Mouse (Mus musculus) gastrocnemius, adult 8-10 months (tissue): Measurements from ENCODE around the gene Srsx. TPM values are rescaled to one million over a fixed set of nuclear protein-coding genes. Genes with fewer than 3 reads are reported as not detected.
"Not testable (repeated sequence)": the region's sequence is repeated elsewhere in the genome, so short reads cannot be mapped to it uniquely, and the experiment has no call there.

Experiments
- DNase-seq, 2 experiments: peaks; one replicate each; pipeline ENCODE4 v3.0.0; 2022; ENCODE audit warnings: low spot score in 2 of 2
- total RNA-seq, 4 experiments: library from RNA; stranded (reverse); gene quantifications; 2 replicates each; pipeline ENCODE4 v1.2.4; 2022

Srsx gene
- total RNA-seq, result not detected

- DNase-seq, result not testable (repeated sequence)
These were observed at the start of gene Srsx for GRCm38 (mm10) chrX:123222381-123222780. TSS of gene Srsx (minus strand) at chrX:123222481.

- DNase-seq, result not testable (repeated sequence)
These were observed 24.5 kb upstream of the Srsx start, which contains the start of gene Gm17577 for GRCm38 (mm10) chrX:123246807-123247206. TSS of gene Gm17577 (minus strand) at chrX:123246907.

Other genes starting within 250 kb of the Srsx start
- gene Gm17521, start 192.8 kb downstream of the Srsx start, total RNA-seq, result not detected
- under 1 TPM; 0.15 to 0.72 (median 0.58) TPM for gene Cldn34c1, start 119.0 kb downstream of the Srsx start, total RNA-seq
- not detected for gene Gm17577, start 24.4 kb upstream of the Srsx start, total RNA-seq